Mouse (Mus musculus): Measurements from ENCODE around the gene Kcnq5. TPM values are rescaled to one million over a fixed set of nuclear protein-coding genes. Genes with fewer than 3 reads are reported as not detected.

Gene Kcnq5
- total and polyA plus RNA-seq, 3 experiments: 6.5 to 8.7 (median 8.2) TPM

GRCm38 (mm10) chr1:21676805-21677204, 284.9 kb downstream of the Kcnq5 start:
- dilution Hi-C loops (cut with MboI; ENCODE audit: extremely low pct_ligation_motif_present, extremely low pct_unique_long_range_greater_than_20kb, low sequenced_read_pairs) (no loop called here), in situ Hi-C loops (cut with MboI; ENCODE audit: low pct_ligation_motif_present, low pct_unique_long_range_greater_than_20kb, low sequenced_read_pairs) (no loop called here)
- H3K9me3 ChIP-seq (replicated peaks; ENCODE audit: low read length): no peaks in the 10 kb centered on the region
- H3K4me3 ChIP-seq (replicated peaks in 1 of 3; ENCODE audit: low read depth in 2 of 3, low read length in 2 of 3, poor library complexity in 1 of 3): no peak overlapping the region
- H3K4me1 ChIP-seq (ENCODE audit: control insufficient read depth in 1 of 2, insufficient read depth in 2 of 2): no peaks in the 10 kb centered on the region
- no peaks in the 10 kb centered on the region for H3K27me3 ChIP-seq (replicated peaks)
- no peak overlapping the region for H3K4me2 ChIP-seq (ENCODE audit: insufficient read depth, low read depth, poor library complexity, severe bottlenecking)
- TF ChIP-seq POLR2AphosphoS2 (IDR thresholded peaks at IDR 0.05; ENCODE audit: low read depth, low read length) (no peak), TBP (conservative IDR thresholded peaks at IDR 0.05; ENCODE audit: low read depth, low read length) (no peak), ELF1 (IDR thresholded peaks at IDR 0.05; ENCODE audit: low read depth, low read length) (no peak), ETS1 (conservative IDR thresholded peaks at IDR 0.05; ENCODE audit: low read depth, low read length) (no peak), MAZ (IDR thresholded peaks at IDR 0.05; ENCODE audit: low read depth, low read length) (no peak), KAT2A (IDR thresholded peaks at IDR 0.05; ENCODE audit: insufficient replicate concordance, low read length) (no peak), BHLHE40 (IDR thresholded peaks at IDR 0.05; ENCODE audit: low read depth, low read length) (no peak), SIN3A (IDR thresholded peaks at IDR 0.05; ENCODE audit: low read length) (no peak), IRF4 (IDR thresholded peaks at IDR 0.05; ENCODE audit: low read depth, low read length) (no peak), NELFE (IDR thresholded peaks at IDR 0.05; ENCODE audit: low read depth, low read length) (no peak), RCOR1 (conservative IDR thresholded peaks at IDR 0.05; ENCODE audit: low read depth, low read length) (no peak), TCF12 (IDR thresholded peaks at IDR 0.05; ENCODE audit: low read depth, low read length) (no peak), USF1 (IDR thresholded peaks at IDR 0.05; ENCODE audit: low read depth, low read length) (no peak), MAX (IDR thresholded peaks at IDR 0.05; ENCODE audit: low read length) (no peak), JUND (conservative IDR thresholded peaks at IDR 0.05; ENCODE audit: low read depth, low read length) (no peak), CHD2 (IDR thresholded peaks at IDR 0.05; ENCODE audit: low read length) (no peak), GABPA (IDR thresholded peaks at IDR 0.05; ENCODE audit: insufficient replicate concordance, low read depth, low read length) (no peak), EP300 (IDR thresholded peaks at IDR 0.05; ENCODE audit: low read length) (no peak), ZNF384 (IDR thresholded peaks at IDR 0.05; ENCODE audit: low read depth, low read length) (no peak)
- H3K36me3 ChIP-seq (replicated peaks in 1 of 2; ENCODE audit: control insufficient read depth in 1 of 2, insufficient read depth in 1 of 2, low read length in 1 of 2): no peaks in the 10 kb centered on the region
- no peak for DNase-seq (ENCODE audit: extremely low read depth)
- no peak overlapping the region for H3K9ac ChIP-seq (ENCODE audit: insufficient read depth, low read depth)
- no peaks in the 10 kb centered on the region for H3K79me2 ChIP-seq (replicated peaks; ENCODE audit: control insufficient read depth, extremely low read depth, insufficient read depth, poor library complexity, severe bottlenecking)
- no peak overlapping the region for H3K27ac ChIP-seq (ENCODE audit: insufficient read depth, low read depth)

GRCm38 (mm10) chr1:21660840-21661239, 300.9 kb downstream of the Kcnq5 start:
- no peaks in the 10 kb centered on the region for H3K9me3 ChIP-seq (replicated peaks; ENCODE audit: low read length)
- no peaks in the 10 kb centered on the region for H3K79me2 ChIP-seq (replicated peaks; ENCODE audit: control insufficient read depth, extremely low read depth, insufficient read depth, poor library complexity, severe bottlenecking)
- H3K4me2 ChIP-seq (ENCODE audit: insufficient read depth, low read depth, poor library complexity, severe bottlenecking): no peak overlapping the region
- no peaks in the 10 kb centered on the region for H3K27me3 ChIP-seq (replicated peaks)
- peaks cover 0 to 1% of the 10 kb centered on the region in 2 experiments for H3K36me3 ChIP-seq (replicated peaks in 1 of 2; ENCODE audit: control insufficient read depth in 1 of 2, insufficient read depth in 1 of 2, low read length in 1 of 2)
- no peak overlapping the region for H3K27ac ChIP-seq (ENCODE audit: insufficient read depth, low read depth)
- DNase-seq (ENCODE audit: extremely low read depth): no peak
- TF ChIP-seq POLR2AphosphoS2 (IDR thresholded peaks at IDR 0.05; ENCODE audit: low read depth, low read length): no peak
- no peak for TF ChIP-seq E2F4 (IDR thresholded peaks at IDR 0.05; ENCODE audit: insufficient replicate concordance, low read depth, low read length)
- TF ChIP-seq ZMIZ1 (IDR thresholded peaks at IDR 0.05; ENCODE audit: low read depth, low read length): no peak
- no peak for TF ChIP-seq EP300 (IDR thresholded peaks at IDR 0.05; ENCODE audit: low read length)
- no peak for TF ChIP-seq ZKSCAN1 (IDR thresholded peaks at IDR 0.05; ENCODE audit: borderline replicate concordance, low read depth, low read length)
- TF ChIP-seq ETS1 (conservative IDR thresholded peaks at IDR 0.05; ENCODE audit: low read depth, low read length): no peak
- no peak for TF ChIP-seq UBTF (IDR thresholded peaks at IDR 0.05; ENCODE audit: low read depth, low read length)
- TF ChIP-seq KAT2A (IDR thresholded peaks at IDR 0.05; ENCODE audit: insufficient replicate concordance, low read length): no peak
- no peak for TF ChIP-seq TBP (conservative IDR thresholded peaks at IDR 0.05; ENCODE audit: low read depth, low read length)
- TF ChIP-seq BHLHE40 (IDR thresholded peaks at IDR 0.05; ENCODE audit: low read depth, low read length): no peak
- no peak overlapping the region for H3K9ac ChIP-seq (ENCODE audit: insufficient read depth, low read depth)
- no peak overlapping the region for H3K4me3 ChIP-seq (replicated peaks in 1 of 3; ENCODE audit: low read depth in 2 of 3, low read length in 2 of 3, poor library complexity in 1 of 3)
- H3K4me1 ChIP-seq (ENCODE audit: control insufficient read depth in 1 of 2, insufficient read depth in 2 of 2): peaks cover 0 to 5% of the 10 kb centered on the region in 2 experiments; a peak in 1 of 4 replicates
- in situ Hi-C loops (cut with MboI; ENCODE audit: low pct_ligation_motif_present, low pct_unique_long_range_greater_than_20kb, low sequenced_read_pairs): no loop called here
- dilution Hi-C loops (cut with MboI; ENCODE audit: extremely low pct_ligation_motif_present, extremely low pct_unique_long_range_greater_than_20kb, low sequenced_read_pairs): no loop called here
